Mouse (Mus musculus): ENCODE measurements around the gene Cstl1.
"Not testable (repeated sequence)": the region's sequence is repeated elsewhere in the genome, so short reads cannot be mapped to it uniquely, and the experiment has no call there.

Cstl1 gene

GRCm38 (mm10) chr2:148750058-148750457, at the start of gene Cstl1:
Cstl1 (plus strand) TSS chr2:148750358.
- no peak for DNase-seq (ENCODE audit: low spot score)

DNA sequence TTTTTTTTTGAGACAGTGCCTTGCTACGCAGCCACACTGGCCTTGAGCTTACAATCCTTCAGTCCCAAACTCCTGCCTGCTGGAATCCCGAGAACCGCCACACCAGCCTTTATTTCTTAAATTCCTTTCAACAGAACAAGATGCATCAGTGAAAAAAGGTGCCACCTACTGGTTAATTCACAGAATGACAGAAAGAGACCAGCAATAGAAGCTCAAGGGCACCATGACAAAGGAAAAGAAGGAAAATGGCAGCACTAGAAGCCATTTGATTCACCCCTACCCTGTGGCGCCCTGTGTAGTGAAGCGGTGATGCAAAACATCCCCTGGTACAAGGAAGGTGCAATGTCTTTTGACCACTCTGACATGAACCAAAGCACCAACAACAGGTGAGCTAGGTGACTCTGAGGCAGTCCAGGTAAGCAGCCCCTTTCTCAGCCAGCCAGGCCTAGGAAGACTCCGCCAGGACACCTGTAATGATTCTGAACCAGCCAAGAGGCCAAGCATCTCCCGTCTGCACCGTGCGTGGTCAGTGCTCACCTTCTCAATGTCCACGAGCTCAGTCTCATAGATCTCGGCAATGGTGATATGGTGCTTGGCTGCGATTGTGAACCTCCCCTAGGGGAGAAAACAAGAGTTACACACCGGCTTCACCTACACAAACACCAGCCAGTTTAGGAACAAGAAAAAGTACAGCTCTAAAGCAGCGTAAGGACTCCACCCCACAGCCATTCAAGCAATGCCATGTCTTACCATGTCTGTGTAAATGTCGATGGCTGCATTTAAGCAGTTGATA, 43.6 kb upstream of the Cstl1 start:
- peak; percentile 35 for DNase-seq (ENCODE audit: low spot score)

GRCm38 (mm10) chr2:148707202-148707530, 43.0 kb upstream of the Cstl1 start:
- DNase-seq (ENCODE audit: low spot score): no peak

DNA sequence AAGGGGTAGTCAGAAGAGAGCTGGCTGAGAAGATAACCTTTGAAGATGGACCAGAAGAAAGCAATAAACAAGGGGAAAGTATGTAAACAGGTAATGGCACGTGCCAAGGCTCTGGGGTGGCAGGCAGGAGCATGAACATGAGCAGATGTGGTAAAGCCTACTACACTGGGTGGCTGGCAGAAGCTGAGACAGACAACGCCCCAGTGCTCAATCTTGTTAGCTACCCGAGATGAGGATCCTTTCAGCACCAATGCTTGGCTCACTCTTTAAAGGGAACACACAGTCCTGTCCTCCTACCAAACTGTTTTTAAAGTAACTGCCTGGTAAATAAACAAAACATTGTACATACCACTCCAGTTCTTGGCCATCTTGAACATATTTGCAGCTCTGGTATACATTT, 37.8 kb upstream of the Cstl1 start:
- no peak for DNase-seq (ENCODE audit: low spot score)

DNA sequence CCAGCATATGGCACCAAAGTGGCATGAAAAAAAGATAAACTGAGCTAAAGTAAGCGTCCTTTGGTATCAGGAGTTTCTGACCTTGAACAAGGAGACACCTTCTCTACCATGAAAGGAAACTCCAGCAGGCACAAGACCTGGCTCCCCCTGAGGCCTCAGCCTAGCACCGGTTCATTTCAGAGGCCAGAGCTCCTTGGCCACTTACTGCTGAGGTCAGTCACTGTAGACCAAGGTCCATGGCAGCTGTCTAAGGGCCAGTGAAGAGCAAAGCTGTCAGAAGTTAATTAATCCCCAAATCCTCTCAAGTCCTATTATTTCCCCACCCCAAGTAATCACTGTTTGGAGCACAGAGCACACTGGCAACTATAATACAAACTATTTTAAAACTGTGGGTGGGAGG, 33.1 kb upstream of the Cstl1 start:
- DNase-seq (ENCODE audit: low spot score): no peak

GRCm38 (mm10) chr2:148719271-148719995, 30.7 kb upstream of the Cstl1 start:
- DNase-seq (ENCODE audit: low spot score): no peak

DNA sequence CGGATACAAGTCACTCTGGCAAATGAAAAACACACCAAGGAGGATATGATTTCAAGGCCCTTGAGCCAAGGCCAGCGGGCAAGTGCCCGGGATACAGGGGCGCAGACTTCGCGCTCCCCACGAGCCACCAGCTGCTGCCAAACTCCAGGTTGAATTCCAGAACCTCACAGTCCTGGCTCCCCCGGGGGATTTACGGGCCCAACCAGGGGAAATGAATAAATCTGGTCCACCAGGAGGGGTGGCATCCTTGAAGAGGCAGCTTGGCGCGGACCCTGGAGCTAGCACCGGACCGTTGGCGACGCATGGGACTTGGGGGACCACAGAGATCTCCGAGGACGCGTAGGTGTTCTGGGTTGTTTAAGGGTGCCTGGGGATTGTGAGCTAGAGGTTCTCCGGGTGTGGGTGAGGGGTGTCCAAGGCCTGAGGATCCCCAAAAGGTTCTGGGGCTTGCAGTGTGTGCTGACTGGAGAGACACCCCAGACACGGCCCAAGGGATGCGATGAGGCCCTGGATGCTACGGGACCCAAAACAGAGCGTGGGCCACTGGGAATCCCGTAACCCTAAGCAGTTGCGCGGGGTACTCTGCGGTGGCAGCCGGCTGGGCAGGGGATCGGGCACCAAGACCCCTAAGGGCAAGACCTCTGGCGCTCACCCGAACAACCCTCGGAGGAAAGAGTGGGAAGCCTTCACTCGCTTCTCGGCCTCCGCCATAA, 18.4 kb upstream of the Cstl1 start:
- no peak for DNase-seq (ENCODE audit: low spot score)

DNA sequence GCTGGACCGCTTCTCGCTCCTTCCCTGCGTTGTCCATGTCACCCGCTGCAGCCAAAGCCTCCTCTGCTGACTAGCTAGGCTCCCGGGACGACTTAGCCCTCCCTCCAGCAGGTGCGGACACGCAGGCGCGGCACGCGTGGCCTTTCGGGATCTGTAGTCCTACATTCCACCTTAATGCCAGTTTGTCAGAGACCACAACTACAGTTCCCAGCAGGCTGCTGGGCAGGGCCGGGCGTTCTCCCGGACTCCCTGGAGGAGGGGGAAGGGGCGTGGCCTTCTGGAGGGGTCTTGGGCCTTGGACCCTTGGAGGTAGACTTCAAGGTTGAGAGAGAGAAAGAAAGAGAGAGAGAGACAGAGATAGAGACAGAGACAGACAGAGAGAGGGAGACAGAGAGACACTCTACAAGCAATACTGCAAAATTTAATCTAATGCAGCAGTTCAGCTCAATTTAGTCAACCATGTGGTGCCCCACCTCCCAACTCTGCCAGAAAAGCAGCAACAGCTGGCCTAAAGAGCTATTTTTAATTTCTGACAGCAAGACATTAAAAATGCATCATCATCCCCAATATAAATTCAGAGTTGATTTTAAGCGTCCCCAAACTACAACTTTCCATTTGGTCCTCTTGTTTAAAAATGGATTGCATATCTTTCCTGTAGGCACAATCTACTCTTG, 17.7 kb upstream of the Cstl1 start, which contains the start of gene Napb:
Gene Napb (minus strand): TSS at position 141 of the 674 bp plus-strand sequence.
- peak; percentile 93 for DNase-seq (ENCODE audit: low spot score)

DNA sequence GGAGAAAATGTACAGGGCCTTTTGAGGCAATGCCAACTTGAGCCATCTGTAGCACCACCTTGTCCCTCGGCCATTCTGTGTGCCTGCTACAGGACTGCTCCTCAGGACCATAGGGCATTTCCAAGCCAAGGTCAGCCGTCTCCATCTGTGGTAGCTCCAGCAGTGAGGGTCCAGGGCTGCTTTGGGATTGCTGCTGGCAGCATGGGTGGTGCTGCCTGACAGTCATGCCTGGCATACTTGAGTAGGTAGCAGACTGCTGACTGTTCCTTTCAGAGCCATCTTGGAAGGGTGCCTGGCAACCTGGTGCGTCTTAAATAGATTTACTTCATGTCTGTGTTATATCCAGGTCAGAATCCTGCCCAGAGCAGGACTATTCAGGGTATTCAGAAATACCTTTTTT, 7.2 kb upstream of the Cstl1 start:
- DNase-seq (ENCODE audit: low spot score): no peak

GRCm38 (mm10) chr2:148743846-148744407, 6.2 kb upstream of the Cstl1 start:
- DNase-seq (ENCODE audit: low spot score): no peak

DNA sequence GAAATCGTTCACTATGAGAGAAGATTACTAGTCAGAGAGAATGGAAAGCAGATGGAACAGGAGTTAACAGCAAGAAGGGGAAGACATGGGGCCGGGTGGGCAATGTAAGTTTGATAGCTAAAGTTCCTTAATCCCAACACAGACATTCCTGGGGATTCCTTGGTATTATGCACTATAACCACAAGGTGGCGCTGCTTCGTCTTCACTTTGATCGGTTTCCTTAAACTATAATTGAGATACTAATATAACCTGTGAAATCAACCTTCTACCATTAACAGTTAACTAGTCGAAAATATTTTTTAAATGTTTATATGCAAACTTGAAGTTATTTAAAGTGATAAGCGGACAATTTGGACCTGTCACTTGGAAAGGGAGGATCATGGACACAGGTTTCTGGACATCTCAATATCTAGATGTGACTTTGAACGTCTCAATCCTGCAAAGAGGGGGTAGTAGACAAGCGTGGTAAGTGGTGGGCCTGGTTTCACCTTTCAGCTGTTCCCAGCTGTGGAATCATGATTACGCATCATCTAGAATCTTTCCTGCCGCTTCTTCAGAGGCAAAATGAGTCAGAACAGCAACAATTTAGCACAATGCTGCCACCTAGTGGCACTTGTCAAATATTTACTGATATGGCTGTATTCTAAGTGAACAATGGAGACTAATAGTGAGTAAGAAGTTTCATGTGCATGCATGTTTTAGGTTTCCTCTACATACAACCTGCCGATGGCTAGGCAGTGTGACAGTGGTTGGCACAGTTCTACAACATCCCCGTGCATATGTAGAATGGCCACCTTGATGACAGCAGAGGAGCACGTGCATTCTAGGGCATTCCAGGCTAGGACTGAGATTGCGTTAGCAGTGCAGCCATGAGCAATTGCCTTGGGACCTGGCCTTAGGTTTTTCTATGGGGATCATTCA, 2.0 kb downstream of the Cstl1 start:
- peak; percentile 57 for DNase-seq (ENCODE audit: low spot score)

- no peak for DNase-seq (ENCODE audit: low spot score)
Observed at GRCm38 (mm10) chr2:148754310-148754846, 4.2 kb downstream of the Cstl1 start.

DNA sequence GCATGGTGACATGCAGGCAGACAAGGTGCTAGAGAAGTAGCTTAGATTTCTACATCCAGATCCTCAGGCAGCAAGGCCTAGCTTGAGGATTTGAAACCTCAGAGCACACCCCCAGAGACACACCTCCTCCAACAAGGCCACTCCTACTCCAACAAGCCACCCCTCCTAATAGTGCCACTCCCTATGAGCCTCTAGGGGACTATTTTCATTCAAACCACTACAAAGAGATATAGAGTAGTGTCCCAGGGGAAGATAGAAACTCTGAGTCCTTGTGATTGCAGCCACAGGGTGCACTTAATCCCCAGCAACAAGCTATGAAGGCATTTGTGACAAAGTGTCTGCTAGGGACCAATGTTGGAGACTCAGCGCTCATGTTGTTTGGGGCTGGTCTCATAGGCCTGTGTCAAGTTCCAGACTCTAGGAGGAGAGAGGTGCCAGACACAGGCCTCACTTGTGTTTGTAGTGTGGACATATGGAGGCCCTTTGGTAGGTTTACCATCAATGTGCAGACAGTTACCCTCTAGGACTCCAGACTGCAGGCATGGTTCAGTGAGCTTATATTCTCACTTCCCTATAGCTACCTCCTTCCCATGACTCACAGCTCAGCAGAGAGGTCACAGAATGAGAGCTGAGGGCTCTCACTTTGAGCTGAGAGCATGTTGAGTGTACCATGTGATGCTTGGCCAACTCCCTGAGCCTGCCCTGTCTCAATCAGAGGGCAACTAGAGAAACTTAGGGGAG, 13.7 kb downstream of the Cstl1 start:
- no peak for DNase-seq (ENCODE audit: low spot score)

GRCm38 (mm10) chr2:148771397-148771796, 21.2 kb downstream of the Cstl1 start, which contains the start of gene Cst11:
Cst11 (minus strand) TSS chr2:148771497.
- not testable (repeated sequence) for DNase-seq (ENCODE audit: low spot score)

DNA sequence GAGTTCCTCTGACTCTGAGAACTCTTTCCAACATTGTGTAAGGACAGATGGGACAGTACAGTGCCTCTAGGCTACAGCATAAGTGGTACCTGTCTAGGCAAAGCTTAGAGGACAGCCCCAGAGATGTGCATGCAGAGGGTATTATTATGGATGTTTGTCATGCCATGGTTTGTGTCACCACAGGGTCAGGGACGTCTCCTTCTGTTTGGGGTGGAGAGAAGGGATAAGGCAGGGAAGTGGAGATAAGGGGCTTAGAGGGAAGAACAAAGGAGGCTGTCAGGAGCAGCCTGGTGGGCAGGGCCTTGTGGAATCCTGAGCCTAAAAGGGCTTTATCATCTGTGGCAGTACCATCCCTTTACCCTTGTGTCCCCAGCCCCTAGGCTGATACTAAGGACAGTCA, 31.6 kb downstream of the Cstl1 start, which contains the start of gene 8030411F24Rik:
Gene 8030411F24Rik (plus strand): TSS at position 301 of the 400 bp plus-strand sequence.
- DNase-seq (ENCODE audit: low spot score): no peak

- no peak for DNase-seq (ENCODE audit: low spot score)
Observed at GRCm38 (mm10) chr2:148789142-148789541, 39.0 kb downstream of the Cstl1 start, which contains the start of gene Cst12. Cst12 (plus strand) TSS chr2:148789361.

DNA sequence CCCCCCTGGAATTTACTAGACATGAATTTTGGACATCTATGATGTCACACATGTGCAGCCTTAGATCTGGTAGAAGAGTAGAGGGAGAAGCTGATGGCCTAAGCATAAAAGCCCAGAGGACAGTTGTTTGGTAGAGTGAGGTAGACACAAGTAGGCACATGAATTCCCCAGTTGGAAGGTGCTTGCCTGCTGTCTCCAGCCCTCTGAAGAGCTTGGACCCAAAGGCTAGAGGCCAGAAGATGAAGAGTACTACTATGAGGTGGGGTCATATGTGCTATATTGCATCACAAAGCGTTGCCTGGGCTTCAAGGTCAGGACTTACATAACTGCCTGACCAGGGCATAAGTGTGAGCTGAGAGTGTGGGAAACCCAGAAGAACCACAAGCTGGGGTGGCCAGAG, 48.3 kb downstream of the Cstl1 start, which contains the start of gene Cst8:
Gene Cst8 (plus strand): TSS at position 301 of the 400 bp plus-strand sequence.
- no peak for DNase-seq (ENCODE audit: low spot score)

DNA sequence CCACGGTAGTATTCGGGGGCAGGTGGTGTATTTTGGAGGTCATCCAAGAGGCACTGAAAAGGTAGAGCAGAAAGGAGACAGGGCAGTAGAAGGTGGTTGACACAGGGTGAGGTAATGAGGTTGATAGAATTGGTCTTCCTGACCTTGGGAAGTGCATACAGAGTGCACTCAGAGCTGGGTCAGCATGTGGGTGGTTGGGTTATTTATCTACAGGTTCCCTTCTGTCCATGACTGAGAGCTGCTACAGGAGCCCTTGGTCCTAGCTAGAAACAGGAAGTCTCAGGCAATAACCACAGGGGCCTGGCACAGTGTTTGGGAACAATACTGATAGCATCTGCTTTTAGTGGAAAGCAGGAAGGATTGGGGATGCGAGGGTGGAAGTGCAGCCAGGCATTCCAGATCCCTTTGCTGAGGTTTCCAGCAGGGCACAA, 51.3 kb downstream of the Cstl1 start:
- DNase-seq (ENCODE audit: low spot score): no peak

Measured in left cerebral cortex, adult 11 months (tissue).